Mouse (Mus musculus) E14TG2a.4 (cell line): ENCODE measurements at regions not wholly inside any gene's neighbourhood (a gene's known extent, or its start where the extent isn't known, plus 50 kb on each side); places are given as distances from the start of the nearest gene placed in this dataset.

Source experiments
- CTCF ChIP-seq: conservative IDR thresholded peaks from 2 replicates; pipeline ENCODE4 v1.5.1; 2014; ENCODE audit warnings: low read length
- POU5F1 ChIP-seq: IDR thresholded peaks from 2 replicates; pipeline ENCODE4 v1.6.1; 2014; ENCODE audit warnings: low read length, borderline replicate concordance

- TF ChIP-seq CTCF (no peak), POU5F1 (no peak)
Observed at GRCm38 (mm10) chr9:67708246-67708960, 50.8 kb upstream of the C2cd4b start.
